Mouse (Mus musculus): Measurements from ENCODE around the gene Plxdc1. TPM values are rescaled to one million over a fixed set of nuclear protein-coding genes. Genes with fewer than 3 reads are reported as not detected.

The Plxdc1 gene
- polyA plus RNA-seq, 1 experiment from 2014 or later = 1.7 TPM

DNA sequence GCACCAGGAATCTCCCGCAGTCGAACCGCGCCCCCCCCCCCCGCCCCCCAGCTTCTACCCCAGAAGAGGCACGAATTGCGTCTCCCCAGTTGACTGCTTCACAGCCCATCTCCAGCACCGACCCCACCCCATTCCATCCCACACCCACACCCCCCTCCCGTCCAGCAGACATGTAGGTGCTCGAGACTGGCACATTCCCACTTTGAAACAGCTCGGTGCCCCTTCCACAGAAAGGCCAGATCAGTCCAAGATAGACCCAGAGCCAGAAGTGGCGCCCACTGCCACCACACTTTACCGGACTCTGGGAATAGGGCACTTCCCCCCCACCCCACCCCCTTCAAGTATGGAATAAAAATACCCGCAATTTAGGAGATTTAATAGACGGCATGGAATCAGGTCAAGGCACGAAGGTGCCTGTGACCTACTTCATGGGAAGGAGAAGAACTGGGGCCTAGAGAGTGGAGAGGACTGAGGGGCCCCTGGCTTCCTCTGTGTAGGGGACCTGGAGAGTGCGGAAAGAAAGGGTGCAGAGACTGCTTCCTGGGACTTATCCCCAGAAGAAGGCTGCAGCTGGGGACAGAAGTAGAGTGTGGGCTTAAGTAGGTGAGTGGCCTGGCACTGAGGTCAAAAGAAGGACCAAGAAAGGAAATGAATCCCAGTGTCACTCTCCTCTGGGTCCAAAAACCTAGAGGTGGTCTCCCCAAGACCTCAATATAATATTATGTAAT is 658 bp upstream of the Plxdc1 start:
- 28% methylated on average over 14 of the region's 17 CpGs for WGBS
- peak overlapping the region; percentile 82 for H3K4me3 ChIP-seq (ENCODE audit: low read length)
- no peak overlapping the region for H3K27ac ChIP-seq (ENCODE audit: low read depth, low read length)
- ATAC-seq (ENCODE audit: low FRiP score, low TSS enrichment) = peak; percentile 0; the same call in 1 of the 2 replicates
- peaks cover 25% of the 10 kb centered on the region for H3K4me1 ChIP-seq (ENCODE audit: control insufficient read depth, insufficient read depth, low read length)
- H3K9ac ChIP-seq (ENCODE audit: low read depth, low read length) = 0 out of 2 replicates have a peak overlapping the region, but pooled peaks have one; percentile 65
- peak overlapping the region; percentile 91 for H3K4me2 ChIP-seq (replicated peaks; ENCODE audit: low read depth, low read length)
- H3K9me3 ChIP-seq (ENCODE audit: control insufficient read depth, low read length) = no peaks in the 10 kb centered on the region
- no peaks in the 10 kb centered on the region for H3K36me3 ChIP-seq (ENCODE audit: control insufficient read depth, insufficient read depth, low read length)
- H3K27me3 ChIP-seq (ENCODE audit: control insufficient read depth, insufficient read depth, low read length) = peaks cover 23% of the 10 kb centered on the region

DNA sequence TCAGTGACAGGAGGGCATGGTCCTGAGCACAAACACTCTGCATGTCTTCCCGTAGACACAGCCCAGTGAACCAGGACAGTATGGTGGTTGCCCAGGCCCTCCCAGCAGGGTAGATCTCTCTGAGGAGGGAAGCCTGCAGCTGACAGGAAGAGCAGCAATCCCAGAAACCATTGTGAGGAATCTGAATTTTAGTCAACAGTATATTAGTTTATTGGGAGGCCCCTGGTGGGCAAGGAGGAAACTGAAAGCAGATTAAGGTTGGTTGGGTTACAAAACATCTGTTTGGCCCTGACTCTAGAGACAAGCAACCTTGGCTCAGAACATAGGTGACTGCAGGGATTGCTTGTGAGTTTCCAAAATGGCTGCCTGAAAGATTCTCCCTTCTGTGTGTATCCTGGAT is 2.3 kb downstream of the Plxdc1 start:
- Histone ChIP-seq H3K27me3 (ENCODE audit: control insufficient read depth, insufficient read depth, low read length) (peaks cover 23% of the 10 kb centered on the region), H3K36me3 (ENCODE audit: control insufficient read depth, insufficient read depth, low read length) (no peaks in the 10 kb centered on the region), H3K9me3 (ENCODE audit: control insufficient read depth, low read length) (no peaks in the 10 kb centered on the region), H3K4me3 (ENCODE audit: low read length) (no peak overlapping the region), H3K27ac (ENCODE audit: low read depth, low read length) (no peak overlapping the region), H3K4me2 (replicated peaks; ENCODE audit: low read depth, low read length) (no peak overlapping the region), H3K4me1 (ENCODE audit: control insufficient read depth, insufficient read depth, low read length) (peaks cover 14% of the 10 kb centered on the region), H3K9ac (ENCODE audit: low read depth, low read length) (no peak overlapping the region)
- ATAC-seq (ENCODE audit: low FRiP score, low TSS enrichment) = no peak
- 50% methylated on average over 1 of the region's 1 CpGs for WGBS

DNA sequence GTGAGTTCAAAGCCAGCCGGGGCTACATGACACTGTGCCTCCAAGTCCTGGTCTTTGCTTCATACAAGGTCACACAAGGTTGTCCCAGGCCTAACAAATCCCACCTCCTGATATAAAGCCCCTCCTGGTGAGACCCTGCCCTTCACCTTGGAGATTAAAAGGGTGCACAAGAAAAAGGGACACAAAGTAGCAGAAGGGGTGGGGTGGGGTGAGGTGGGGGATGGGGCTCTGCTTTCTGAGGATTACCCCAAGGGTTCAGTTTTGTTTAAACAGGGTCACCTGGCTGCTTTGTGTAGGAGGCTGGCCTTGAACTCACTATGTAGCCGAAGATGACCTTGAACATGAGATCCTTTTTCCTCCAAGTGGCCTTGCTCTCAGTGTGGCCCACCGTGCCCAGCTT is 2.7 kb downstream of the Plxdc1 start:
- H3K9me3 ChIP-seq (ENCODE audit: control insufficient read depth, low read length) = no peaks in the 10 kb centered on the region
- peaks cover 23% of the 10 kb centered on the region for H3K27me3 ChIP-seq (ENCODE audit: control insufficient read depth, insufficient read depth, low read length)
- no peak overlapping the region for H3K9ac ChIP-seq (ENCODE audit: low read depth, low read length)
- H3K4me1 ChIP-seq (ENCODE audit: control insufficient read depth, insufficient read depth, low read length) = peaks cover 14% of the 10 kb centered on the region; the same call in 1 of the 2 replicates
- WGBS = 82% methylated on average over 3 of the region's 3 CpGs
- H3K36me3 ChIP-seq (ENCODE audit: control insufficient read depth, insufficient read depth, low read length) = no peaks in the 10 kb centered on the region
- ATAC-seq (ENCODE audit: low FRiP score, low TSS enrichment) = no peak
- no peak overlapping the region for H3K27ac ChIP-seq (ENCODE audit: low read depth, low read length)
- no peak overlapping the region for H3K4me3 ChIP-seq (ENCODE audit: low read length)
- no peak overlapping the region for H3K4me2 ChIP-seq (replicated peaks; ENCODE audit: low read depth, low read length)

DNA sequence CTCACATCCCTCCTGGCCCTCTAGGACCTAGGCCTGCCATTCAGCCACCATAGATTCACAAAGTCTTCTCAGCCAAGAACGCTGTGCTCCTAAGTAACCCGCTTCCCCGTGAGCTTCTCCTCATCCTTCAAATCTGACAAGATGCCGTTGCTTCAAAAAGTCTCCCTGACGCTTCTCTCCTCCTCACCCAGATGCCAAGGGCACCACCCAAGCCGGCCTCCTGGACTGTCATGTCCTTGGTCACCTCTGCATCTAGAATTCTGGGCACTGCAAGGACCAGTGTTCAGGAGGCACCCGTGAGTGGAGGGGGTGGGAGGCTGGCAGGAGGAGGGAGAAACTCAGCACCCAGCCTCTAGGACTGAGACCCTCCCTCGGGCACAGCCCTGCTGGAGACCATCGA is 3.5 kb downstream of the Plxdc1 start:
- Histone ChIP-seq H3K9me3 (ENCODE audit: control insufficient read depth, low read length) (no peaks in the 10 kb centered on the region), H3K9ac (ENCODE audit: low read depth, low read length) (no peak overlapping the region), H3K4me1 (ENCODE audit: control insufficient read depth, insufficient read depth, low read length) (peaks cover 14% of the 10 kb centered on the region; the same call in 1 of the 2 replicates), H3K4me3 (ENCODE audit: low read length) (no peak overlapping the region), H3K4me2 (replicated peaks; ENCODE audit: low read depth, low read length) (no peak overlapping the region), H3K27ac (ENCODE audit: low read depth, low read length) (no peak overlapping the region), H3K36me3 (ENCODE audit: control insufficient read depth, insufficient read depth, low read length) (no peaks in the 10 kb centered on the region), H3K27me3 (ENCODE audit: control insufficient read depth, insufficient read depth, low read length) (peaks cover 23% of the 10 kb centered on the region)
- ATAC-seq (ENCODE audit: low FRiP score, low TSS enrichment) = no peak
- 76% methylated on average over 9 of the region's 9 CpGs for WGBS

DNA sequence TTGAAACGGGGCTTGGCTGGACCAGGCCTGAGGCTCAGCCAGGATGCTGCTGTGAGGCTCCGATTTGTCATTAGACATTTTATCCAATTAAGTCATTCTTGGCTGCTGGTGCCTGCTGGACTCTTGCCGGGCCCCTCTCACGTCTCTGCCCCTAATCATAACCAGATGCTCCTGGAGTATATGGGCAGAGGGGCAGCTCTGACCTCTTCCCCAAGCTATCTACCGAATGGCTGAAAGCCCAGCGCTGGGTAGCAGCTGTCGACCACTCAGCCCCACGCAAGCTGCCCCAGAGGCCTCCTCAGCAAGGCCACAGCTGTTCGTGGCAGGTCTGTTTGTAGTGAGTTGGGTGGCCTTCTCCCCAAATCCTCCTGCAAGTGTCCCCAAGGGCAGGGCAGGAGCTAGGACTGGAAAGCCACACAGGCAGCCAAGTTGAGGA is 5.7 kb downstream of the Plxdc1 start:
- no peak for ATAC-seq (ENCODE audit: low FRiP score, low TSS enrichment)
- Histone ChIP-seq H3K4me1 (ENCODE audit: control insufficient read depth, insufficient read depth, low read length) (0 out of 2 replicates have a peak, but pooled peaks cover 2% of the 10 kb centered on the region), H3K27ac (ENCODE audit: low read depth, low read length) (no peak overlapping the region), H3K9me3 (ENCODE audit: control insufficient read depth, low read length) (no peaks in the 10 kb centered on the region), H3K27me3 (ENCODE audit: control insufficient read depth, insufficient read depth, low read length) (peaks cover 10% of the 10 kb centered on the region), H3K9ac (ENCODE audit: low read depth, low read length) (no peak overlapping the region), H3K36me3 (ENCODE audit: control insufficient read depth, insufficient read depth, low read length) (no peaks in the 10 kb centered on the region), H3K4me2 (replicated peaks; ENCODE audit: low read depth, low read length) (no peak overlapping the region), H3K4me3 (ENCODE audit: low read length) (no peak overlapping the region)
- WGBS = 63% methylated on average over 9 of the region's 9 CpGs

DNA sequence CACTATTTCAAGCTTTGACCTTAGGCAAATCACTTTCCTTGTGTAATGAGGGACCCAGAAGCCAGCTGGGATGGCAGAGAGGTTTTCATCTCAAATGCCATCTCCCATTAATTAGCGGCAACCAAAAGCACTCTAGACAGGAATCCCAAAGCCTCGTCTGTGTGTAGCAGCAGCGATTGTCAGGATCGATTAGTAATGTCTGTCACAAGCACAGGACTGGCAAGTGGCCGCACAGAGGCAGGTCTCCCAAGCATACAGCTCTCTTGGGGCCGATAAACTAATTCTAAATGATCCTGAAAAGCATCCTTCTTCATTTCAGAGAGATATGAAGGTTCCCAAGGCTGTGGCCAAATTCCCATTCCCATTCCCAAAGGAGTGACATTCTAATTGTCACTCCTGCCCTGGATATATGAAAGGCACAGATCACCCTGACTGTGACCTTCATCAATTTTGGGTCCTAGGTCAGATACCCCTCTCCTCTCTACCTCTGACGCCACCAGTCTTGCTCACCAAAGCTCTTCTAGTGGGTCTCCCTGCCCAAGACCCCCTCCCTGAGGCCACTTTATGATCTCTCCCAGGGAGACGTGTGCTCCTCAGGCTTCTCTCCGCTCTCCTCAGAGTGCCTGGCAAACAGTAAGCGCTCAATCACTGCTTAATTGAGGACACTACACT is 6.3 kb downstream of the Plxdc1 start:
- 0 out of 2 replicates have a peak, but pooled peaks cover 5% of the 10 kb centered on the region for H3K27me3 ChIP-seq (ENCODE audit: control insufficient read depth, insufficient read depth, low read length)
- no peak for ATAC-seq (ENCODE audit: low FRiP score, low TSS enrichment)
- no peak overlapping the region for H3K9ac ChIP-seq (ENCODE audit: low read depth, low read length)
- H3K36me3 ChIP-seq (ENCODE audit: control insufficient read depth, insufficient read depth, low read length) = no peaks in the 10 kb centered on the region
- H3K9me3 ChIP-seq (ENCODE audit: control insufficient read depth, low read length) = no peaks in the 10 kb centered on the region
- WGBS = 74% methylated on average over 10 of the region's 10 CpGs
- no peak overlapping the region for H3K4me2 ChIP-seq (replicated peaks; ENCODE audit: low read depth, low read length)
- 0 out of 2 replicates have a peak, but pooled peaks cover 2% of the 10 kb centered on the region for H3K4me1 ChIP-seq (ENCODE audit: control insufficient read depth, insufficient read depth, low read length)
- H3K4me3 ChIP-seq (ENCODE audit: low read length) = no peak overlapping the region
- no peak overlapping the region for H3K27ac ChIP-seq (ENCODE audit: low read depth, low read length)

DNA sequence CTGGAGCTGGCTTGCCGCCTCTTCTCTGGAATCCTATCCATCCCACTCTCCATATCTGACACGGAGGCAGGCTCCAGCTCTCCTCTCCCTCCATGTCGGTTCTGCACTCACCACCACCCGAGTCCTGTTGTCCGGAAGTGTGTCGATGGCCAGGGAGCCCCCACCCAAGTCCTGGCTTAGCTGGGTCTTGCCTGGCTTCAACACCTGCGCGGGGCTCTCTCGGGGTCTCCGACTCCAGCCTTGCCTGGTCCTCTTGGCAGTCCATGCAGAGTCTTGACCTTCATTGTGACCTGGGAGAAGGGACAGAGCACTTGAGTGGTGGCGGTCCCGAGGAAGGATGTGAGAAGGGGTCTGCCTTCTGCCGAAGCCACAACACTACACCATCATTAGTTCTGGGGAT is 7.9 kb downstream of the Plxdc1 start:
- Histone ChIP-seq H3K36me3 (ENCODE audit: control insufficient read depth, insufficient read depth, low read length) (no peaks in the 10 kb centered on the region), H3K9me3 (ENCODE audit: control insufficient read depth, low read length) (no peaks in the 10 kb centered on the region), H3K4me2 (replicated peaks; ENCODE audit: low read depth, low read length) (no peak overlapping the region), H3K9ac (ENCODE audit: low read depth, low read length) (no peak overlapping the region), H3K4me3 (ENCODE audit: low read length) (no peak overlapping the region), H3K27ac (ENCODE audit: low read depth, low read length) (no peak overlapping the region), H3K27me3 (ENCODE audit: control insufficient read depth, insufficient read depth, low read length) (no peaks in the 10 kb centered on the region), H3K4me1 (ENCODE audit: control insufficient read depth, insufficient read depth, low read length) (no peaks in the 10 kb centered on the region)
- WGBS = 86% methylated on average over 13 of the region's 13 CpGs
- no peak for ATAC-seq (ENCODE audit: low FRiP score, low TSS enrichment)

DNA sequence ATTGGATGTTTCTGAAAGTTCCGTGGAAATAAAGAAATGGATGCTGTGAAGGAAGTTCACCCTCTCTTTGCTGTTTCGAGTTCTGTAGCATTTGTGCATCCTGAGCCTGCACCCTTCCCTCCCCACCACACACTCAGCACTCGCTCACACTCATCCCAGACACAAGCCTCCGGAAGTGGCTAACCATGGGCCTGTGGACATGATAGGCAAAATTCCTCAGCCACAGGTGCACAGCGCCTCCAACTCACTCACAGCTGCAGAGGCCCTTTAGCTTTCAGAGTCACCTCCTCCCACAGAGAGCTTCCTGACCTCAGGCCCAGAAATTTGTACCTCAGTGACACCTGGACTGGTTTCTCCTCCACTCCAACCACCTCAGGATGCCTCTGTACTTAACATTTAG is 8.4 kb downstream of the Plxdc1 start:
- H3K27me3 ChIP-seq (ENCODE audit: control insufficient read depth, insufficient read depth, low read length) = no peaks in the 10 kb centered on the region
- no peaks in the 10 kb centered on the region for H3K4me1 ChIP-seq (ENCODE audit: control insufficient read depth, insufficient read depth, low read length)
- no peaks in the 10 kb centered on the region for H3K36me3 ChIP-seq (ENCODE audit: control insufficient read depth, insufficient read depth, low read length)
- no peak overlapping the region for H3K4me3 ChIP-seq (ENCODE audit: low read length)
- H3K27ac ChIP-seq (ENCODE audit: low read depth, low read length) = no peak overlapping the region
- no peak for ATAC-seq (ENCODE audit: low FRiP score, low TSS enrichment)
- H3K4me2 ChIP-seq (replicated peaks; ENCODE audit: low read depth, low read length) = no peak overlapping the region
- 70% methylated on average over 5 of the region's 5 CpGs for WGBS
- no peaks in the 10 kb centered on the region for H3K9me3 ChIP-seq (ENCODE audit: control insufficient read depth, low read length)
- H3K9ac ChIP-seq (ENCODE audit: low read depth, low read length) = no peak overlapping the region

DNA sequence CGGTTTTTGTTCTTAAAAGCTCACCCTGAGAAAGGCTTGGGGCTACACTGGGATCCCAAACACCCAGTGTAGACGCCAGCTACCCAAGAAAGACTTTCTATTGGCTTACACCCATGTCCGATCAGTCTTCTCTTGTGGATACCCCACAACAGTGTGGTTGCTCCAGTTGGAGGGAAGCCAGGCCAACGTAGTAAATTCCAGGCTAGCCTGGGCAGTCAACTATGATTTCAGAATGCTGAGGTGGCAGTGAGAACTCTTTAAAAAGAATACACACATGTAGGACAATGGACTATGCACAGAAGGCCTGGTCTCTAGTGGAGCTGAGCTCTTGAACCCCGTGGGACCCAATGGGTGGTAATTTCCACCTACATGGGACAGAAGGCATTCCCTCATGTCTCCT is 11.5 kb downstream of the Plxdc1 start:
- Histone ChIP-seq H3K9me3 (ENCODE audit: control insufficient read depth, low read length) (no peaks in the 10 kb centered on the region), H3K9ac (ENCODE audit: low read depth, low read length) (no peak overlapping the region), H3K4me2 (replicated peaks; ENCODE audit: low read depth, low read length) (no peak overlapping the region), H3K27me3 (ENCODE audit: control insufficient read depth, insufficient read depth, low read length) (no peaks in the 10 kb centered on the region), H3K4me1 (ENCODE audit: control insufficient read depth, insufficient read depth, low read length) (no peaks in the 10 kb centered on the region), H3K27ac (ENCODE audit: low read depth, low read length) (no peak overlapping the region), H3K36me3 (ENCODE audit: control insufficient read depth, insufficient read depth, low read length) (no peaks in the 10 kb centered on the region), H3K4me3 (ENCODE audit: low read length) (no peak overlapping the region)
- 85% methylated on average over 5 of the region's 5 CpGs for WGBS
- ATAC-seq (ENCODE audit: low FRiP score, low TSS enrichment) = no peak

Data from kidney, embryonic 14.5 days (tissue).